Mouse (Mus musculus) MEL (cell line): ENCODE data around the gene Brsk2. TPM values are rescaled to one million over a fixed set of nuclear protein-coding genes. Genes with fewer than 3 reads are reported as not detected.

ENCODE experiments used
- DNase-seq: peaks from one replicate; pipeline ENCODE4 v3.0.0; 2011; ENCODE audit warnings: low read depth, low spot score
- H3K27ac ChIP-seq: 2 replicates; pipeline ENCODE4 v1.5.1; 2012; ENCODE audit warnings: low read depth, mild to moderate bottlenecking, control low read depth, low read length, moderate library complexity; ENCODE audit not compliant: control insufficient read depth
- H3K27me3 ChIP-seq, 2 experiments: fragments of 150-350 bp in 1 of 2; sonication (generic) in 1 of 2; 2 replicates each; pipeline ENCODE4 v1.6.1; 2012; ENCODE audit warnings: low read length in 2 of 2, mild to moderate bottlenecking in 2 of 2, improper control_type of control experiment in 1 of 2, moderate library complexity in 1 of 2; ENCODE audit not compliant: insufficient read depth in 2 of 2, control insufficient read depth in 1 of 2
- H3K36me3 ChIP-seq, 2 experiments: 2 replicates each; pipeline ENCODE4 v1.6.1; 2012 to 2014; ENCODE audit warnings: low read length in 2 of 2, improper control_type of control experiment in 1 of 2, inconsistent platforms in 1 of 2, mild to moderate bottlenecking in 1 of 2; ENCODE audit not compliant: insufficient read depth in 2 of 2, control insufficient read depth in 1 of 2
- H3K4me1 ChIP-seq, 2 experiments: fragments of 150-350 bp in 1 of 2; sonication (generic) in 1 of 2; 2 replicates each; pipeline ENCODE4 v1.6.1; 2012; ENCODE audit warnings: low read length in 2 of 2, improper control_type of control experiment in 1 of 2, mild to moderate bottlenecking in 1 of 2; ENCODE audit not compliant: insufficient read depth in 2 of 2, control insufficient read depth in 1 of 2
- H3K4me3 ChIP-seq, 2 experiments: fragments of 150-350 bp in 1 of 2; sonication (generic) in 1 of 2; 2 replicates each; pipeline ENCODE4 v1.5.1; 2012; ENCODE audit warnings: low read depth in 2 of 2, low read length in 2 of 2, mild to moderate bottlenecking in 2 of 2, moderate library complexity in 2 of 2, control low read depth in 1 of 2, improper control_type of control experiment in 1 of 2; ENCODE audit not compliant: control insufficient read depth in 1 of 2, insufficient read depth in 1 of 2
- H3K79me2 ChIP-seq: 2 replicates; pipeline ENCODE4 v1.6.1; 2012; ENCODE audit warnings: mild to moderate bottlenecking, low read length, moderate library complexity; ENCODE audit not compliant: control insufficient read depth, poor library complexity, insufficient read depth
- H3K9ac ChIP-seq: 2 replicates; pipeline ENCODE4 v1.6.1; 2012; ENCODE audit warnings: low read depth, mild to moderate bottlenecking, control low read depth, low read length, moderate library complexity; ENCODE audit not compliant: control insufficient read depth, poor library complexity, severe bottlenecking
- H3K9me3 ChIP-seq: fragments of 150-350 bp; sonication (generic); replicated peaks from 2 replicates; pipeline ENCODE4 v1.6.1; 2012; ENCODE audit warnings: mild to moderate bottlenecking, low read length, improper control_type of control experiment, moderate library complexity; ENCODE audit not compliant: insufficient read depth
- E2F4 ChIP-seq: IDR thresholded peaks from 2 replicates; pipeline ENCODE4 v1.6.1; 2011; ENCODE audit warnings: low read depth, low read length, improper control_type of control experiment, borderline replicate concordance
- ELF1 ChIP-seq: IDR thresholded peaks from 2 replicates; pipeline ENCODE4 v1.6.1; 2014; ENCODE audit warnings: low read depth, mild to moderate bottlenecking, inconsistent platforms, low read length, improper control_type of control experiment, moderate library complexity
- GATA1 ChIP-seq: IDR thresholded peaks from 2 replicates; pipeline ENCODE4 v1.6.1; 2011; ENCODE audit warnings: low read depth, low read length, improper control_type of control experiment
- HCFC1 ChIP-seq: IDR thresholded peaks from 2 replicates; pipeline ENCODE4 v1.6.1; 2012; ENCODE audit warnings: low read depth, mild to moderate bottlenecking, inconsistent platforms, low read length, improper control_type of control experiment, moderate library complexity
- JUND ChIP-seq: IDR thresholded peaks from 2 replicates; pipeline ENCODE4 v1.6.1; 2011; ENCODE audit warnings: low read depth, mild to moderate bottlenecking, improper control_type of control experiment, low read length
- KAT2A ChIP-seq: conservative IDR thresholded peaks from 2 replicates; pipeline ENCODE4 v1.6.1; 2012; ENCODE audit warnings: low read depth, low read length, improper control_type of control experiment, inconsistent platforms
- MAFK ChIP-seq: IDR thresholded peaks from 2 replicates; pipeline ENCODE4 v1.6.1; 2011; ENCODE audit warnings: low read depth, mild to moderate bottlenecking, low read length, improper control_type of control experiment, borderline replicate concordance
- MAX ChIP-seq: IDR thresholded peaks from 2 replicates; pipeline ENCODE4 v1.6.1; 2011; ENCODE audit warnings: low read length, improper control_type of control experiment
- MEF2A ChIP-seq: IDR thresholded peaks from 2 replicates; pipeline ENCODE4 v1.6.1; 2014; ENCODE audit warnings: low read depth, mild to moderate bottlenecking, inconsistent platforms, low read length, improper control_type of control experiment; ENCODE audit not compliant: poor library complexity, insufficient replicate concordance, severe bottlenecking; ENCODE audit errors: extremely low read depth
- MXI1 ChIP-seq: IDR thresholded peaks from 2 replicates; pipeline ENCODE4 v1.6.1; 2011; ENCODE audit warnings: mild to moderate bottlenecking, low read depth, low read length, improper control_type of control experiment
- MYB ChIP-seq: IDR thresholded peaks from 2 replicates; pipeline ENCODE4 v1.6.1; 2011; ENCODE audit warnings: mild to moderate bottlenecking, low read depth, low read length, improper control_type of control experiment
- MYC ChIP-seq: IDR thresholded peaks from 2 replicates; pipeline ENCODE4 v1.6.1; 2011; ENCODE audit warnings: low read depth, mild to moderate bottlenecking, low read length, improper control_type of control experiment, moderate library complexity
- NELFE ChIP-seq: IDR thresholded peaks from 2 replicates; pipeline ENCODE4 v1.6.1; 2011; ENCODE audit warnings: low read depth, low read length, improper control_type of control experiment
- POLR2AphosphoS2 ChIP-seq: IDR thresholded peaks from 2 replicates; pipeline ENCODE4 v1.6.1; 2011; ENCODE audit warnings: low read length, improper control_type of control experiment
- POLR2AphosphoS5 ChIP-seq: IDR thresholded peaks from 2 replicates; pipeline ENCODE4 v1.6.1; 2012; ENCODE audit warnings: low read depth, borderline replicate concordance, mild to moderate bottlenecking, inconsistent platforms, low read length, moderate library complexity, mixed read lengths
- RAD21 ChIP-seq: IDR thresholded peaks from 2 replicates; pipeline ENCODE4 v1.6.1; 2011; ENCODE audit warnings: mild to moderate bottlenecking, low read depth, low read length, improper control_type of control experiment
- RCOR1 ChIP-seq: IDR thresholded peaks from 2 replicates; pipeline ENCODE4 v1.6.1; 2012; ENCODE audit warnings: low read depth, mild to moderate bottlenecking, inconsistent platforms, low read length, improper control_type of control experiment
- TAL1 ChIP-seq: IDR thresholded peaks from 2 replicates; pipeline ENCODE4 v1.6.1; 2012; ENCODE audit warnings: mild to moderate bottlenecking, inconsistent platforms, low read length, moderate library complexity, mixed read lengths
- TCF12 ChIP-seq: IDR thresholded peaks from 2 replicates; pipeline ENCODE4 v1.6.1; 2014; ENCODE audit warnings: low read depth, mild to moderate bottlenecking, inconsistent platforms, low read length, improper control_type of control experiment, moderate library complexity
- USF1 ChIP-seq: IDR thresholded peaks from 2 replicates; pipeline ENCODE4 v1.6.1; 2014; ENCODE audit warnings: low read depth, mild to moderate bottlenecking, inconsistent platforms, low read length, improper control_type of control experiment, moderate library complexity
- USF2 ChIP-seq, 2 experiments: IDR thresholded peaks; 2 replicates each; pipeline ENCODE4 v1.6.1; 2011 to 2012; ENCODE audit warnings: improper control_type of control experiment in 2 of 2, low read length in 2 of 2, borderline replicate concordance in 1 of 2, inconsistent platforms in 1 of 2, low read depth in 1 of 2, mild to moderate bottlenecking in 1 of 2; ENCODE audit not compliant: insufficient read depth in 1 of 2
- ZC3H11A ChIP-seq: IDR thresholded peaks from 2 replicates; pipeline ENCODE4 v1.6.1; 2012; ENCODE audit warnings: low read depth, mild to moderate bottlenecking, inconsistent platforms, low read length, improper control_type of control experiment
- ZKSCAN1 ChIP-seq: IDR thresholded peaks from 2 replicates; pipeline ENCODE4 v1.6.1; 2012; ENCODE audit warnings: low read depth, mild to moderate bottlenecking, inconsistent platforms, low read length, improper control_type of control experiment, moderate library complexity
- ZMIZ1 ChIP-seq: IDR thresholded peaks from 2 replicates; pipeline ENCODE4 v1.6.1; 2012; ENCODE audit warnings: low read depth, mild to moderate bottlenecking, inconsistent platforms, low read length, improper control_type of control experiment, moderate library complexity
- ZNF384 ChIP-seq: IDR thresholded peaks from 2 replicates; pipeline ENCODE4 v1.6.1; 2012; ENCODE audit warnings: low read depth, mild to moderate bottlenecking, inconsistent platforms, low read length, improper control_type of control experiment
- polyA plus RNA-seq, 2 experiments: library from polyadenylated mRNA; stranded (reverse) in 1 of 2; unstranded in 1 of 2; fragments of >175 nt in 1 of 2; fragments of >200 nt in 1 of 2; gene quantifications; 2 replicates each; pipeline versions ENCODE4 v1.2.1 to v1.2.4; 2012; ENCODE audit warnings: low replicate concordance in 2 of 2, low read depth in 1 of 2; ENCODE audit not compliant: insufficient read length in 2 of 2, insufficient read depth in 1 of 2, missing spikeins in 1 of 2
- total RNA-seq: library from RNA; depleted of rRNA; stranded (reverse); fragments of 300-350 nt; gene quantifications from 2 replicates; pipeline ENCODE4 v1.2.3, GENCODE M21; 2012

Gene Brsk2
- total and polyA plus RNA-seq, 3 experiments: 0.13 to 0.19 TPM; not detected in 1

- H3K9ac ChIP-seq: no peak overlapping the region
- H3K27me3 ChIP-seq: no peaks in the 10 kb centered on the region
- H3K79me2 ChIP-seq: no peaks in the 10 kb centered on the region
- no peak for DNase-seq
- no peaks in the 10 kb centered on the region for H3K4me1 ChIP-seq
- TF ChIP-seq POLR2AphosphoS2 (no peak), USF1 (no peak), HCFC1 (no peak), NELFE (no peak), MYC (no peak), ZMIZ1 (no peak), RCOR1 (no peak), POLR2AphosphoS5 (no peak), USF2 (IDR thresholded peaks at IDR 0.05; ENCODE audit: borderline replicate concordance in 1 of 2, insufficient read depth in 1 of 2, low read depth in 1 of 2, low read length in 2 of 2) (no peak), RAD21 (no peak), TAL1 (no peak), MEF2A (no peak), MXI1 (no peak), MAFK (no peak), ZKSCAN1 (no peak), ELF1 (no peak), MAX (no peak), ZNF384 (no peak), KAT2A (no peak), E2F4 (no peak)
- TF ChIP-seq, all 39 proteins: peak for 0
- H3K36me3 ChIP-seq: no peaks in the 10 kb centered on the region
- H3K27ac ChIP-seq: no peak overlapping the region
- no peak overlapping the region for H3K4me3 ChIP-seq
- no peaks in the 10 kb centered on the region for H3K9me3 ChIP-seq
Observed at GRCm38 (mm10) chr7:141979247-141979646, 29.7 kb downstream of the Brsk2 start.

DNA sequence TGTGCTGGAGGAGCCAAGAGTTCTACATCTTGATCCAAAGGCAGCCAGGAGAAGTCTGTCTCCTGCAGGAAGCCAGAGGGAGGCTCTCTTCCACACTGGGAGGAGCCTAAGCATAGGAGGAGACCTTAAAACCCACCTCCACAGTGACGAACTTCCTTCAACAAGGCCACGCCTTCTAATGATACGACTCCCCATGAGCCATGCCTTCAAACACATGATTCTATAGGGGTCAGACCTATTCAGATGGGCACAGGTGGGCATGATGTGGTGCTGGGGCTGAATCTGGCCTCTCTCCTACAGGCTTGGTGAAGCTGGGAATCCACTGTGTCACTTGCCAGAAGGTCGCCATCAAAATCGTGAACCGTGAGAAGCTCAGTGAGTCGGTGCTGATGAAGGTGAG lies 31.7 kb downstream of the Brsk2 start:
- TF ChIP-seq JUND (no peak), NELFE (no peak), ZKSCAN1 (no peak), USF2 (IDR thresholded peaks at IDR 0.05; ENCODE audit: borderline replicate concordance in 1 of 2, insufficient read depth in 1 of 2, low read depth in 1 of 2, low read length in 2 of 2) (no peak), TCF12 (no peak), USF1 (no peak), ZC3H11A (no peak), MYB (no peak), POLR2AphosphoS2 (no peak), MYC (no peak), E2F4 (no peak), ELF1 (no peak), GATA1 (no peak), POLR2AphosphoS5 (no peak)
- TF ChIP-seq, all 39 proteins: peak for 0
- no peak overlapping the region for H3K4me3 ChIP-seq
- no peaks in the 10 kb centered on the region for H3K9me3 ChIP-seq
- no peaks in the 10 kb centered on the region for H3K4me1 ChIP-seq
- H3K9ac ChIP-seq: no peak overlapping the region
- H3K27ac ChIP-seq: no peak overlapping the region
- H3K79me2 ChIP-seq: no peaks in the 10 kb centered on the region
- H3K36me3 ChIP-seq: no peaks in the 10 kb centered on the region
- DNase-seq: peak; percentile 9
- no peaks in the 10 kb centered on the region for H3K27me3 ChIP-seq
